Comparison of ENCODE assay signal across 16 mouse cellular contexts in genomic region chr10:42180333-42180732, GRCm38 (mm10).
"Had no signal": no experiment of that assay in that cellular context is flagged by ENCODE, and none has a peak within 500 bp of the region (broad histone marks: within the 10 kb centered on the region; RNA-seq: fewer than 3 reads in every experiment).

No protein-coding gene starts in this region.

- H3K27ac ChIP-seq: lung, embryonic 15.5 days; macrophage; midbrain, embryonic 13.5 days; midbrain, embryonic 15.5 days; neural tube, embryonic 12.5 days; stomach, embryonic 15.5 days; stomach, postnatal 0 days had no signal

- H3K9me3 ChIP-seq: lung, embryonic 15.5 days; megakaryocyte, embryonic 14.5 days; midbrain, embryonic 13.5 days; midbrain, embryonic 15.5 days; neural tube, embryonic 12.5 days; stomach, embryonic 15.5 days had no signal

- H3K4me1 ChIP-seq: lung, embryonic 15.5 days; midbrain, embryonic 13.5 days; midbrain, embryonic 15.5 days; stomach, embryonic 15.5 days had no signal

- H3K9ac ChIP-seq: liver, postnatal 0 days; lung, embryonic 15.5 days; midbrain, embryonic 13.5 days; midbrain, embryonic 15.5 days; neural tube, embryonic 12.5 days; stomach, embryonic 15.5 days had no signal

- H3K4me3 ChIP-seq: lung, embryonic 15.5 days; megakaryocyte, embryonic 14.5 days; midbrain, embryonic 13.5 days; midbrain, embryonic 15.5 days; neural tube, embryonic 12.5 days; stomach, embryonic 15.5 days had no signal

- H3K4me2 ChIP-seq: lung, embryonic 15.5 days; midbrain, embryonic 11.5 days; midbrain, embryonic 13.5 days; midbrain, embryonic 15.5 days; neural tube, embryonic 12.5 days; stomach, embryonic 15.5 days had no signal

- H3K27me3 ChIP-seq: lung, embryonic 15.5 days; megakaryocyte, embryonic 14.5 days; midbrain, embryonic 13.5 days; midbrain, embryonic 15.5 days; neural tube, embryonic 12.5 days; stomach, embryonic 15.5 days had no signal

- H3K36me3 ChIP-seq: midbrain, embryonic 15.5 days had no signal

- DNase-seq: liver, postnatal 0 days; lung, adult 2 months; lung, postnatal 10 days; right cerebral cortex, postnatal 14 days; thymus, adult 2 months; thymus, postnatal 25 days; thymus, postnatal 4 days had no signal

- ATAC-seq: liver, postnatal 0 days; midbrain, embryonic 13.5 days; midbrain, embryonic 15.5 days had no signal
